Mouse (Mus musculus) midbrain, embryonic 10.5 days (tissue): ENCODE results near the gene Gata5. TPM values are rescaled to one million over a fixed set of nuclear protein-coding genes. Genes with fewer than 3 reads are reported as not detected.

Source experiments
- DNase-seq: peaks from one replicate; pipeline ENCODE4 v3.0.0-alpha.2; 2017; ENCODE audit warnings: low spot score
- H3K27ac ChIP-seq: fragments of 300-500 bp; sonication (generic); replicated peaks from 2 replicates; pipeline ENCODE4 v1.5.1; 2016; ENCODE audit warnings: mild to moderate bottlenecking
- H3K27me3 ChIP-seq: fragments of 300-500 bp; sonication (generic); 2 replicates; pipeline ENCODE4 v1.6.1; 2016; ENCODE audit warnings: low read depth, mild to moderate bottlenecking; ENCODE audit not compliant: poor library complexity, severe bottlenecking
- H3K36me3 ChIP-seq: fragments of 300-500 bp; sonication (generic); 2 replicates; pipeline ENCODE4 v1.6.1; 2016; ENCODE audit warnings: mild to moderate bottlenecking, moderate library complexity
- H3K4me1 ChIP-seq: fragments of 300-500 bp; sonication (generic); 2 replicates; pipeline ENCODE4 v1.6.1; 2016
- H3K4me3 ChIP-seq: fragments of 300-500 bp; sonication (generic); 2 replicates; pipeline ENCODE4 v1.5.1; 2016; ENCODE audit warnings: mild to moderate bottlenecking, moderate library complexity
- H3K9me3 ChIP-seq: fragments of 300-500 bp; sonication (generic); replicated peaks from 2 replicates; pipeline ENCODE4 v1.6.1; 2016; ENCODE audit warnings: mild to moderate bottlenecking
- whole genome bisulfite sequencing: fragments of 180-500 bp; shearing (Covaris S2); methylation state at CpG from one replicate; pipeline ENCODE4 v1.1.7; 2016; 5-methylcytosine and 5-hydroxymethylcytosine counted together
- polyA plus RNA-seq: library from polyadenylated mRNA; unstranded; fragments of >200 nt; fragmentation: Nextera tagmentation; extraction: Ambion mirVana; gene quantifications from 2 replicates; pipeline ENCODE4 v1.2.1, GENCODE M21; 2016

Gata5 gene
- polyA plus RNA-seq, 1 experiment from 2014 or later = 0.04 TPM

GRCm38 (mm10) chr2:180341229-180341628 is 6.7 kb upstream of the Gata5 start:
- H3K9me3 ChIP-seq = no peaks in the 10 kb centered on the region
- no peak overlapping the region for H3K4me3 ChIP-seq
- no peak for DNase-seq
- peaks cover 49% of the 10 kb centered on the region for H3K27me3 ChIP-seq
- peaks cover 20% of the 10 kb centered on the region for H3K4me1 ChIP-seq
- 75% methylated on average over 8 of the region's 8 CpGs for WGBS
- H3K27ac ChIP-seq = no peak overlapping the region
- no peaks in the 10 kb centered on the region for H3K36me3 ChIP-seq

- H3K9me3 ChIP-seq = no peaks in the 10 kb centered on the region
- 75% methylated on average over 11 of the region's 11 CpGs for WGBS
- H3K27me3 ChIP-seq = peaks cover 63% of the 10 kb centered on the region
- no peak overlapping the region for H3K27ac ChIP-seq
- H3K4me3 ChIP-seq = no peak overlapping the region
- DNase-seq = no peak
- H3K36me3 ChIP-seq = no peaks in the 10 kb centered on the region
- H3K4me1 ChIP-seq = peaks cover 27% of the 10 kb centered on the region
Observed at GRCm38 (mm10) chr2:180339886-180340285, 5.4 kb upstream of the Gata5 start.

- DNase-seq = peak; percentile 51
- Histone ChIP-seq H3K9me3 (no peaks in the 10 kb centered on the region), H3K36me3 (no peaks in the 10 kb centered on the region), H3K4me1 (peaks cover 37% of the 10 kb centered on the region), H3K4me3 (peak overlapping the region; percentile 52), H3K27me3 (peaks cover 97% of the 10 kb centered on the region), H3K27ac (peak overlapping the region; percentile 38; the same call in 1 of the 2 replicates)
- WGBS = under 1% methylated on average over 69 of the region's 69 CpGs
Observed at GRCm38 (mm10) chr2:180333778-180334550, 535 bp downstream of the Gata5 start.

GRCm38 (mm10) chr2:180329466-180329865 is 5.0 kb downstream of the Gata5 start:
- no peak overlapping the region for H3K27ac ChIP-seq
- WGBS = 88% methylated on average over 1 of the region's 1 CpGs
- no peaks in the 10 kb centered on the region for H3K36me3 ChIP-seq
- H3K4me1 ChIP-seq = peaks cover 9% of the 10 kb centered on the region
- H3K4me3 ChIP-seq = no peak overlapping the region
- DNase-seq = no peak
- H3K9me3 ChIP-seq = no peaks in the 10 kb centered on the region
- H3K27me3 ChIP-seq = peaks cover 68% of the 10 kb centered on the region

- Histone ChIP-seq H3K9me3 (no peaks in the 10 kb centered on the region), H3K27me3 (peaks cover 33% of the 10 kb centered on the region), H3K4me1 (peaks cover 16% of the 10 kb centered on the region), H3K4me3 (peak overlapping the region; percentile 18; the same call in 1 of the 2 replicates), H3K36me3 (no peaks in the 10 kb centered on the region), H3K27ac (peak overlapping the region; percentile 42; the same call in 1 of the 2 replicates)
- peak; percentile 36 for DNase-seq
- WGBS = 32% methylated on average over 14 of the region's 14 CpGs
Observed at GRCm38 (mm10) chr2:180322674-180323355, 11.7 kb downstream of the Gata5 start.

GRCm38 (mm10) chr2:180320216-180320615 is 14.3 kb downstream of the Gata5 start:
- 75% methylated on average over 4 of the region's 4 CpGs for WGBS
- Histone ChIP-seq H3K27me3 (peaks cover 27% of the 10 kb centered on the region), H3K9me3 (no peaks in the 10 kb centered on the region), H3K36me3 (no peaks in the 10 kb centered on the region), H3K4me1 (peaks cover 16% of the 10 kb centered on the region), H3K4me3 (no peak overlapping the region), H3K27ac (no peak overlapping the region)
- no peak for DNase-seq

- H3K27me3 ChIP-seq = peaks cover 13% of the 10 kb centered on the region; the same call in 1 of the 2 replicates
- H3K27ac ChIP-seq = no peak overlapping the region
- no peak for DNase-seq
- H3K36me3 ChIP-seq = no peaks in the 10 kb centered on the region
- no peaks in the 10 kb centered on the region for H3K9me3 ChIP-seq
- H3K4me3 ChIP-seq = no peak overlapping the region
- H3K4me1 ChIP-seq = peaks cover 8% of the 10 kb centered on the region
- 89% methylated on average over 7 of the region's 7 CpGs for WGBS
Observed at GRCm38 (mm10) chr2:180317591-180317990, 16.9 kb downstream of the Gata5 start.

GRCm38 (mm10) chr2:180314292-180314691 is 20.2 kb downstream of the Gata5 start:
- Histone ChIP-seq H3K27me3 (peaks cover 13% of the 10 kb centered on the region; the same call in 1 of the 2 replicates), H3K9me3 (no peaks in the 10 kb centered on the region), H3K4me3 (no peak overlapping the region), H3K4me1 (no peaks in the 10 kb centered on the region), H3K27ac (no peak overlapping the region), H3K36me3 (no peaks in the 10 kb centered on the region)
- 86% methylated on average over 2 of the region's 2 CpGs for WGBS
- no peak for DNase-seq

GRCm38 (mm10) chr2:180311147-180311546 is 23.4 kb downstream of the Gata5 start:
- Histone ChIP-seq H3K4me3 (no peak overlapping the region), H3K9me3 (no peaks in the 10 kb centered on the region), H3K27me3 (no peaks in the 10 kb centered on the region), H3K27ac (no peak overlapping the region), H3K36me3 (no peaks in the 10 kb centered on the region), H3K4me1 (no peaks in the 10 kb centered on the region)
- WGBS = 83% methylated on average over 4 of the region's 4 CpGs
- no peak for DNase-seq

GRCm38 (mm10) chr2:180307680-180308079 is 26.8 kb downstream of the Gata5 start:
- Histone ChIP-seq H3K27me3 (no peaks in the 10 kb centered on the region), H3K4me1 (no peaks in the 10 kb centered on the region), H3K27ac (no peak overlapping the region), H3K4me3 (no peak overlapping the region), H3K36me3 (no peaks in the 10 kb centered on the region), H3K9me3 (no peaks in the 10 kb centered on the region)
- no peak for DNase-seq
- WGBS = 68% methylated on average over 2 of the region's 2 CpGs

- Histone ChIP-seq H3K9me3 (no peaks in the 10 kb centered on the region), H3K27me3 (no peaks in the 10 kb centered on the region), H3K36me3 (no peaks in the 10 kb centered on the region), H3K4me3 (no peak overlapping the region), H3K27ac (no peak overlapping the region), H3K4me1 (no peaks in the 10 kb centered on the region)
- no peak for DNase-seq
- 86% methylated on average over 8 of the region's 8 CpGs for WGBS
Observed at GRCm38 (mm10) chr2:180306423-180307168, 27.9 kb downstream of the Gata5 start.

GRCm38 (mm10) chr2:180306009-180306408 is 28.5 kb downstream of the Gata5 start:
- Histone ChIP-seq H3K36me3 (no peaks in the 10 kb centered on the region), H3K4me1 (no peaks in the 10 kb centered on the region), H3K4me3 (no peak overlapping the region), H3K27ac (no peak overlapping the region), H3K9me3 (no peaks in the 10 kb centered on the region), H3K27me3 (no peaks in the 10 kb centered on the region)
- WGBS = 75% methylated on average over 2 of the region's 2 CpGs
- no peak for DNase-seq
